Mouse (Mus musculus) heart, adult 2 months (tissue): ENCODE measurements around the gene Unk.

Experiments
- CTCF ChIP-seq: fragments of 200-600 bp; IDR thresholded peaks from 2 replicates; pipeline ENCODE4 v1.8.1; 2022; ENCODE audit warnings: antibody characterized with exemption, mild to moderate bottlenecking, moderate library complexity
- EP300 ChIP-seq: fragments of 200-500 bp; IDR thresholded peaks from 2 replicates; pipeline ENCODE4 v1.6.1; 2011; ENCODE audit warnings: low read depth, low read length, control low read depth; ENCODE audit not compliant: insufficient read depth
- POLR2A ChIP-seq: fragments of 200-500 bp; IDR thresholded peaks from 2 replicates; pipeline ENCODE4 v1.6.1; 2011; ENCODE audit warnings: mild to moderate bottlenecking, low read depth, low read length, control low read depth; ENCODE audit not compliant: insufficient read depth

GRCm38 (mm10) chr11:116106154-116106962, 76.2 kb downstream of the Unk start:
- TF ChIP-seq EP300 (no peak), CTCF (no peak), POLR2A (no peak)
